Mouse (Mus musculus): ENCODE measurements around the gene Man1c1. TPM values are rescaled to one million over a fixed set of nuclear protein-coding genes. Genes with fewer than 3 reads are reported as not detected.

Man1c1 gene
- 10 to 100 TPM; 12.2 to 13.7 TPM for total RNA-seq (2021)

- intact Hi-C loops (cut with DNase I), result loop anchor here (5.0 kb wide), 1 partner anchor 147 kb away; no protein-coding TSS in a partner anchor
- DNase-seq, result peak; percentile 100
These were observed at the start of gene Man1c1 for GRCm38 (mm10) chr4:134703835-134704546. Man1c1 (minus strand) TSS chr4:134704290.

GRCm38 (mm10) chr4:134753516-134754261 lies 49.6 kb upstream of the Man1c1 start:
- intact Hi-C loops (cut with DNase I), result no loop called here
- no peak for DNase-seq

GRCm38 (mm10) chr4:134752911-134753426 lies 48.9 kb upstream of the Man1c1 start:
- no peak for DNase-seq
- intact Hi-C loops (cut with DNase I), result no loop called here

- intact Hi-C loops (cut with DNase I), result no loop called here
- no peak for DNase-seq
These were observed 47.7 kb upstream of the Man1c1 start for GRCm38 (mm10) chr4:134751682-134752380.

GRCm38 (mm10) chr4:134750825-134751224 lies 46.7 kb upstream of the Man1c1 start:
- no peak for DNase-seq
- intact Hi-C loops (cut with DNase I), result no loop called here

GRCm38 (mm10) chr4:134750263-134750662 lies 46.2 kb upstream of the Man1c1 start:
- DNase-seq, result no peak
- intact Hi-C loops (cut with DNase I), result no loop called here

- intact Hi-C loops (cut with DNase I), result no loop called here
These were observed 45.4 kb upstream of the Man1c1 start for GRCm38 (mm10) chr4:134749301-134750030.

GRCm38 (mm10) chr4:134745900-134746661 lies 42.0 kb upstream of the Man1c1 start:
- intact Hi-C loops (cut with DNase I), result no loop called here

More at GRCm38 (mm10) chr4:134749301-134750030, 45.4 kb upstream of the Man1c1 start:
- DNase-seq, result no peak

GRCm38 (mm10) chr4:134743881-134744633 lies 40.0 kb upstream of the Man1c1 start:
- intact Hi-C loops (cut with DNase I), result no loop called here
- DNase-seq, result no peak

More at GRCm38 (mm10) chr4:134745900-134746661, 42.0 kb upstream of the Man1c1 start:
- peak; percentile 24 for DNase-seq

GRCm38 (mm10) chr4:134741949-134742348 lies 37.9 kb upstream of the Man1c1 start:
- intact Hi-C loops (cut with DNase I), result no loop called here
- no peak for DNase-seq

GRCm38 (mm10) chr4:134740186-134740585 lies 36.1 kb upstream of the Man1c1 start:
- intact Hi-C loops (cut with DNase I), result no loop called here
- no peak for DNase-seq

GRCm38 (mm10) chr4:134739530-134739929 lies 35.4 kb upstream of the Man1c1 start:
- intact Hi-C loops (cut with DNase I), result no loop called here
- no peak for DNase-seq

GRCm38 (mm10) chr4:134737365-134737910 lies 33.3 kb upstream of the Man1c1 start:
- intact Hi-C loops (cut with DNase I), result no loop called here
- DNase-seq, result no peak

GRCm38 (mm10) chr4:134736147-134736546 lies 32.1 kb upstream of the Man1c1 start:
- no peak for DNase-seq
- intact Hi-C loops (cut with DNase I), result no loop called here

GRCm38 (mm10) chr4:134734629-134735081 lies 30.6 kb upstream of the Man1c1 start:
- intact Hi-C loops (cut with DNase I), result no loop called here

GRCm38 (mm10) chr4:134734038-134734628 lies 30.0 kb upstream of the Man1c1 start:
- intact Hi-C loops (cut with DNase I), result no loop called here
- DNase-seq, result no peak

More at GRCm38 (mm10) chr4:134734629-134735081, 30.6 kb upstream of the Man1c1 start:
- DNase-seq, result no peak

GRCm38 (mm10) chr4:134733371-134733770 lies 29.3 kb upstream of the Man1c1 start:
- intact Hi-C loops (cut with DNase I), result no loop called here
- no peak for DNase-seq

- intact Hi-C loops (cut with DNase I), result no loop called here
- no peak for DNase-seq
These were observed 26.0 kb upstream of the Man1c1 start for GRCm38 (mm10) chr4:134730106-134730505.
